Mouse (Mus musculus) liver, adult 2 months (tissue): ENCODE measurements around the gene Chd3.

Experiments used
- CTCF ChIP-seq: fragments of 200-500 bp; IDR thresholded peaks from 2 replicates; pipeline ENCODE4 v1.5.1; 2011; ENCODE audit warnings: low read depth, low read length, control low read depth
- POLR2A ChIP-seq: fragments of 200-500 bp; IDR thresholded peaks from 2 replicates; pipeline ENCODE4 v1.6.1; 2011; ENCODE audit warnings: low read length, control low read depth; ENCODE audit not compliant: insufficient read depth; ENCODE audit errors: extremely low read depth

GRCm38 (mm10) chr11:69302817-69303216, 66.4 kb downstream of the Chd3 start:
- TF ChIP-seq POLR2A (no peak), CTCF (no peak)
